Mouse (Mus musculus) kidney, postnatal 10 days (tissue): ENCODE data around the gene Slc9a9.

ENCODE experiments used
- DNase-seq: peaks from one replicate; pipeline ENCODE4 v3.0.0; 2021; ENCODE audit warnings: mixed read lengths

Gene Slc9a9

DNA sequence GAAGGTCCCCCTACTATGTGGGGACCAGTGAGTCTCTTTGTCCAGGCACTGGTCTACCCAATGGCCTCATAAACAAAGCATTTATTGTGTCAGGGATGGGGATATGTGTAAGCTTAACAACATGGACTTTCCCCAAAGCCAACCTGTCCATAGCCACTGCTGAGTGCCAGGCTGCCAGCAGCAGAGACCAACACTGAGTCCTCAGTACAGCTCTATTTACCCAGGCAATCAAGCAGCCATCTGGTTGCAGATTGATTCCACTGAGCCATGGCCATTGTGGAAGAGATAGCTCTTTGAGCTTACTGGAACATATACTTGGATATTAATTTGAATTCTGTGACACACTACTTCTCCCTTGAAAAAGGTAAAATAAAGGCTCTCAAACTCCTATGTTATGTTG, 570.2 kb downstream of the Slc9a9 start:
- DNase-seq: no peak

DNA sequence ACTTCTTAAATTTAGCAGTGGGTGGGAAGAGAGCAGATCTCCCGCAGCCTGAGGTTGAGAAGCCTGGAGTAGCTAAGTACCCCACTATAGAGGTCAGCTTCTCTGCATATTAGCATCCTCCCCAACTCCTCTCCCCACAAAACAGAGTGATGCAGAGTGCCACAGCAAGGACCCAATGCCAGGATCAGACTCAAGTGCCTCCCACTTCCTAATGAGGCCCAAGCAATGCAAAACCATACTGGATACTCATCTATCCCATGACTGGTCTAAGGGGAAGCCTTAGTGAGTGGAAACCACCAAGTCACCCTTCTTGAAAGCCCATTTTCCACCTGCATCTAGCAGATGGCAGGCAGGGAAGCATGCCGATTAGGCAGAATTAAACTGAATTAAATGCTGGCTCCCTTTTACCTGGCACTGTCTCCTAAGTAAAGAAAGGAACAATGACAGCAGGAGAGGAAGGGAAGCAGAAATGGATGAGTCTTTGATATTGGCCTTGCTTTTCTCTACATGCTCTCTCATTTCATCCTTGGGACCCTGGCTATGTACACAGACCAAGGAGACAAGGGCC, 573.0 kb downstream of the Slc9a9 start:
- no peak for DNase-seq

DNA sequence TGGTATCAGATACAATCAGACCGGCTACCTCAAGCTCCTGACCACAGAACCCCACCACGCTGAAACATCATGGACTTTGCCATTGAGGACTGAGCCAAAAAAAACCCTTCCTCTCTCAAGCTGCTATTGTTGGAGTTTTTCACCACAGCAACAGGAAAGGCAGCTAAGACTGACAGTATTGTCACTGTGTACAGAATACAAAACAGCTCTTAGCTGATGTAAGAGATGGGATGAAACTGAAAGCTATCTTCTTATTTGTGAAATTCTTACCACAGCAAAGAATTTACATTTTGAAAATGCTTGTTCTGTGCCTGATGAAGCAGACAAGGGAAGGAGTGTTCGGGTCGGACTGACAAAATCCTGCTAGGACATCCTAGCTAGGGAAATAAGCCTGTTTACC, 584.5 kb downstream of the Slc9a9 start:
- no peak for DNase-seq

DNA sequence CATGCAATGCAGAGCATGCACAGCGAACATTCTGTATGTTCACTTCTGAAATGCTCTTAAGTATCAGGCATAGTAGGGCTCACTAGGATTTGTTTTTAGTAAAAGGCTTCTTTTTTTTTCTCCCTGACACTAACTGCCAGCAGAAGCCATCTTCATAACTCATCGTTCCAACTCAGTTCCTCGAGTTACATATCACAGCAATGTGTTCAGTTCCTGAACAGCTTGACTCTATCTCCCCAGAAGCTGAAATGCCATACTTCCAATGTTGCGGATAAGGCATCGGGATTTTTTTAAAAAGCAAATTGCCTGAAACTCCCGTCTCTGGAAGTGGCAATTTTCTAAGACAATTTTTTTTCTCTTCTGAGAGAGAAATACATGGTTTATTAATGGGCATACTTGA, 586.1 kb downstream of the Slc9a9 start:
- DNase-seq: no peak

DNA sequence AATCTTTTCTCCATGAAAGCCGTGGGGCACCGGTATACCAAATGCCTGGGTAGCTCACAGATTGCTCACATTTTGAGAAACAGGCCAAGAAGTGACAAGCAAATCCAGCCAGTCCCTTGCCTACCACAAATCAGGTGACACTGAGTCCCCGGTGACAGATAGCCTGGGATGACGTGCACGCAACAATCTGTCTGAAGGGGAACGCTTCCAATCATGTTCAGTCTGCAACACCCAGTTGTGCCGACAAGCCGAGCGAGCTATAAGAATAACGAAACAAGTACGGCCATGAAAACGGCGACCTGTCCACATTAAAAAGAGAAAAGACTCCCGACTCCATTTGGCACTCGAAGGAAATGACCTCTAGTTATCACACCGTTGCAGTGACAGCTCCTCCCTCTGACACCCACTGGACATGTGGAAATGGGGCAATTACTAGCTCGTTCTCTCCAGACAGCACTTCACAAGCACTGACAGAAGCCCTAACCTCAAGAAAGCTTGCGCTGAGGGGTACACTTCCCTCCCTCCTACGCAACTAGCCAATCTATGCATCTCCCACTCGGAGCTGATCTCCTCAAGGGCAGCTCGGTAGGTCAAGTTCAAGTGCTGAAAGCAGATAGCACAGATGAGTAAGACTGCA, 587.1 kb downstream of the Slc9a9 start:
- no peak for DNase-seq

DNA sequence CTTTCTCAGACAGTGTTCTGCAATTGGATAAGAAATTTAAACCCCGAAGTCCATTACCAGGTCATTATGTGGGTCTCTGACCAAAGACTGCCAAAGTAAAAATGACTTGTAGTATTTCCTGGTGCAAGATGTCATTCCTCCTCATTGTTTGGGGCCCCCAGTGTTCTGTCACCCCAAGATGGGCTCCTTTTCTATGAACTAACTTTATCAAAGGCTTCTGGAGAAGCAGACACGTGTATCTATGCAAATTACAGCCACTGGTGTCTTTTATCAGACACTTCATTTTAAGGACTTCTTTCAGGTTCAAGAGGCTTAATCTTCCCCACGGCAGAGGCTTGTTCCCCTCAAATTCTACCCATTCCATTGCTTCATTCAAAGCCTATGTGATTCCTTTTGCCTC, 593.1 kb downstream of the Slc9a9 start:
- no peak for DNase-seq

DNA sequence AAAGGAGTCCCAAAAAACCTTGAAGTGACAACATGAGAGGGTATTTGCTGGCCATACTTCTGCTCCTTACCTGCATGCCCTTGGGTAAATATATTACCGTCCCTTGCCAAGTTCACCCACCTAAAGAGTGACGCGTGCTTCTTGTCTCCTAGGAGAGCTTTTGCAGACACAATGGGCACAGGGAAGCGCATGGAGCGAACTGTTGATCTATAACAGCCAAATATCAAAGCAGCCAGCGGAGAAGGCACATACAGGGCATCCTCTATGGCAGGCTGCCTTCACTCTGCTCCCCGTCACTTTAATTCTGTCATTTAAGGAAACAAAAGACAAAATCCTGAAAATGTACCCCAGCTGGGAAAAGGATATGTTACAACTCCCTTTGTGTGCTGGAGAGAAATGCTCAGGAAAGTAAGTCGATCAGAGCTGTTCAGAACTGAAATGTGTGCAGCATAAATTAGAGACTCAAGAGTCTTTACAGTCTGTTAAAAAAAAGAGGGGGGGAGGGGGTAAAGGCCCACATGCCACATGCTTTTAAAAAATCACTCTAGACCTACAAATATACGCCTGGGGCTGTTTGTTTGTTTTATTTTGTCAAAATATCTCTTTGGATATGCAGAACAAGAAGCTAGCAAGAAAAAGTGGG, 594.3 kb downstream of the Slc9a9 start:
- DNase-seq: no peak

DNA sequence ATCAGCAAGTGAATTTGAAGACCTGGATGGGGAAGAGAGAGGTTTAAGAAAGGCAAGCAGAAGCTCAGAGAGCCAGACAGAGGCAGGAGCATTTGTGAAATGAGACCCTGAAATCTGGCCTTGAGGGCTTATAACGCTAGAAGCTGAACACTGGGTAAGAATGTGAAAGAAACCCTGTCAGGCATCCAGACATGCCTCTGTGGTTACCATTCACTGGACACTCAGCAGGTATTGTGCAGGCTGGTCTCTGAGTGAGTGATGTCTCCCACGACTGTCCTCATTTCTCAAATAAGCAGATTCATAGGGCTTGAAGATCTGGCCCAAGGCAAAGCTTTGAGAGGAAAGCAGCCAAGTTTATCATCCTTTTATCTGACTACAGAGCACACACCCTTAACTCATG, 596.5 kb downstream of the Slc9a9 start:
- DNase-seq: no peak

DNA sequence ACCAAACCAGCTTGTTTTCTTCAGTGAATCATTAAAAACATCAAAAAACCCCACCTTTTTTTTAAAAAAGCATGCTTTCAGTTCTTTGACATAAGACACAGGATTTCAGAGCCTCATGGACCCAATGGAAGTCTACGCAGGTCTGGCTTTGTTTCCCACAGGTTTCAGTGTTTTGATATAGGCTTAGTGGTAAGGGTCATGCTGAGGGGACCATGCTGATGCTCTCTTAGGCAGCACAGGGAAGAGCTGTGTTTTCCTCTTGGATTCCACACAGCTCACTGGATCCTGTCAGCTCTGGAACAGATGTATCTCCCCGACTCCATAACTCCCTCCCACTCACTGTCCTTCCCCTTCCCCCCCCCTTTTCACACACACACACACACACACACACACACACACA, 597.2 kb downstream of the Slc9a9 start:
- DNase-seq: no peak

DNA sequence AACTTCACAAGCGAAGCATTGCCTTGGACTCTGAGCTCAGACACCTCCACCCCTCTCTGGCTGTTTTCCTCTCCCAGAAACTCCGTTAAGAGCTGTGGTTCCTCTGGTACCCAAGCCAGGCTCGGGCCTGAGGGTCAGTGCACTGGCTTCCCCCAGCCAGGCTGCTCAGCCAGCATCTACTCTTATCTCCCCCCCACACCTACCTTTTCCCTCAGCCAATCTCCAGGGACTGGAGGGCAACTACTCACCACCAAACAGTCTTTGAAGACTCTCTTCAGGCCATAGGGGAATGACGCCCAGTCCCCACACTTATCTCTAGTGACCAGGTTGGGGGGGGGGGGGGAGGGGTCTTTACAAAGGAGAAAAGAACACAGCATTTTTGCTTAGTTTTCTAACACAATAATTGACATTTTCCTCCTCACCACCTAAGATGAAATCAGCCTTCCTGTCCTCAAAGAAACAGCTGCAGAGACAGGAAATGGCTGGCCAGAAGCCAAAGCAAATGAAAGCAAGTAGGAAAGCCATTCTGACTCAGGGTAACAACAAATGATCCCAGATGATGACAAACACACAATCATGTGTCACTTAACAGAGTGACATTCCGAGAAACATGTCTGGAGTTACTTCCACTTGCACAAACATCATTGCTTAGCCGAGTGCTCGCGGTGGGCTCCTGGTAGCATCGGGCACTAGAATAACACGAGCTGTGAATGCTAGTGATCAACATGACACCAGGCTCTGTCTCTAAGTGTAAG, 610.1 kb downstream of the Slc9a9 start:
- DNase-seq: peak; percentile 80
